Mouse (Mus musculus) lung, adult 2 months (tissue): ENCODE data around the gene Btbd16. TPM values are rescaled to one million over a fixed set of nuclear protein-coding genes. Genes with fewer than 3 reads are reported as not detected.

Experiments
- DNase-seq: peaks from one replicate; pipeline ENCODE4 v3.0.0; 2022
- H3K4me1 ChIP-seq: fragments of 200-500 bp; 2 replicates; pipeline ENCODE4 v1.6.1; 2011; ENCODE audit warnings: low read length; ENCODE audit not compliant: control insufficient read depth, insufficient read depth
- H3K4me3 ChIP-seq: fragments of 200-500 bp; replicated peaks from 2 replicates; pipeline ENCODE3; 2011; ENCODE audit warnings: low read depth, mild to moderate bottlenecking, control low read depth, low read length; ENCODE audit errors: extremely low read depth
- CTCF ChIP-seq: fragments of 200-500 bp; IDR thresholded peaks from 2 replicates; pipeline ENCODE4 v1.5.1; 2011; ENCODE audit warnings: mild to moderate bottlenecking, low read length, control low read depth; ENCODE audit not compliant: insufficient read depth
- POLR2A ChIP-seq: fragments of 200-500 bp; IDR thresholded peaks from 2 replicates; pipeline ENCODE4 v1.6.1; 2011; ENCODE audit warnings: low read depth, mild to moderate bottlenecking, control low read depth, low read length, borderline replicate concordance; ENCODE audit errors: extremely low read depth
- WGBS: fragments of 180-500 bp; shearing (Covaris S2); methylation state at CpG from one replicate; pipeline ENCODE4 v1.1.7; 2018; 5-methylcytosine and 5-hydroxymethylcytosine counted together
- polyA plus RNA-seq: library from polyadenylated mRNA; depleted of rRNA; stranded (reverse); fragments of >200 nt; gene quantifications from 2 replicates; pipeline ENCODE4 v1.2.3, GENCODE M21; 2012

Btbd16 gene
- polyA plus RNA-seq, 1 experiment: not detected

- H3K4me3 ChIP-seq: no peak overlapping the region
- 84% methylated on average over 9 of the region's 9 CpGs for WGBS
- H3K4me1 ChIP-seq: no peaks in the 10 kb centered on the region; the same call in 1 of the 2 replicates
- DNase-seq: no peak
- TF ChIP-seq POLR2A: no peak
- TF ChIP-seq CTCF: no peak
These were observed 30.4 kb upstream of the Btbd16 start for GRCm38 (mm10) chr7:130743239-130744025.

DNA sequence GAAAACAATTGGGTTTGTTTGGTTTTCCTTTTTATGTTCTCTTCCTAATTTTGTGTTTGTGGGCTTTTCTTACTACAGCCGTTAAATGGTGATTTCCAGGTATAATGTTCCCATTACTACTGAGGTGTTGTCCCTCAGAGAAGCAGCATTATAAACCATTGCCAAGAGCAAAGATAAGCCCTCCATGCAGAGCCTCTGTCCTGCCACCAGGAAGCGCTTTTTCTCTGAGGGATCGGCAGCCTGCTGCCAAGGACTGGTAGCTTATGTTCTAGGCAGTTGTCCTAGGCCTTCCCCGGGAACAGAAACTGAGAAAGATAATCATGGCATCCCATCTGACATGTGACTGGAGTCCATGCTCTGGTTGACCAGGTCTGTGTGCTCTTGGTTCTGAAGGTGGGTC lies 24.7 kb upstream of the Btbd16 start:
- 88% methylated on average over 4 of the region's 4 CpGs for WGBS
- Histone ChIP-seq H3K4me3 (no peak overlapping the region), H3K4me1 (no peaks in the 10 kb centered on the region; the same call in 1 of the 2 replicates)
- no peak for TF ChIP-seq CTCF
- no peak for TF ChIP-seq POLR2A
- no peak for DNase-seq

DNA sequence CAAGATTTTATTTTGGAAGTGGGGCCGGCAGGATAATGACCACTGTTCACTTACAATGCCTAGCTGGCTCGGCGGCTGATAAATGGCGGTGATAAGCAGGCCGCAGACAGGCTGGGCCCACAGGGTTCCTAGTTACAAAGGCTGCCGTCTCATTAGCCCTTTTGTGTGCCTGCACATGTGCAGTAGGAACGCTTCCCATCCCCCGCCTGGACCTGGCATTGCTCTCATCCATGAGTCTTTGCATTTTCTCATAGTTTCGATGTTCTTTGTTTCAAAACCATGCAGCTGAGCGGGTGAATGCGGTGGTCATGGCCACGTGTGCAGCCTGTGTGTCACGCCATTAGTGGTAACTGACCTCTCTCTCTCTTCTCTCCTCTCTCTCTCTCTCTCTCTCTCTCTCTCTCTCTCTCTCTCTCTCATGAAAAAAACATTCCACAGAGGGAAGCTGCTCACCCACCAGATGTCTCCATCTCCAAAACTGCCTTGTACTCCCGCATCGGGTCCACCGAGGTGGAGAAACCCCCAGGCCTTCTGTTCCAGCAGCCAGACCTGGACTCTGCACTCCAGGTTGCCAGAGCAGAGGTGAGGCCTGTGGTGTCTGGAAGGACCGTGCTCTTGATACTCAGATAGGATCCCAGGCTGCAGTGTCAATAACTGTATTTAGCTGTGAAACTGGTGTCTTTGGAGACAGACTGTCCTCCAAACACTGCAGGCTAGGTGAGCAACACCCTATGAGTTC lies 22.9 kb upstream of the Btbd16 start:
- H3K4me3 ChIP-seq: no peak overlapping the region
- TF ChIP-seq POLR2A (no peak), CTCF (no peak)
- no peak for DNase-seq
- WGBS: 81% methylated on average over 17 of the region's 17 CpGs
- H3K4me1 ChIP-seq: no peaks in the 10 kb centered on the region

DNA sequence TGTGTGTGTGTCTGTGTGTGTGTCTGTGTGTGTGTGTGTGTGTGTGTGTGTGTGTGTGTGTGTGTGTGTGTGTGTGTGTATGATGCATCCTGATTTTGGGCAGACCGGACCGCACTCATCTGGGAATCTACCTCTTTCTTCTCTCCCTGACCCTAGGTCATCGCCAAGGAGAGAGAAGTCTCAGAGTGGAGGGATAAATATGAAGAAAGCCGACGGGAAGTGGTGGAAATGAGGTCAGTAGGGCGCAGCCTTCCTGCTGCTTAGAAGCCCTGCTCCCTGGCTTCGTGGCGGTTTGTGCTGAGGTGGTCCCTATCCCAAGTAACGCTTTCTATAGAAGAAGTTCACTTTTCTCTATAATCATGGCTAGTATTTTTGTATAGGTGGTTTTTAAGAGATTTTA lies 22.2 kb upstream of the Btbd16 start:
- no peak for TF ChIP-seq CTCF
- TF ChIP-seq POLR2A: no peak
- no peak for DNase-seq
- Histone ChIP-seq H3K4me1 (no peaks in the 10 kb centered on the region), H3K4me3 (no peak overlapping the region)
- 46% methylated on average over 9 of the region's 9 CpGs for WGBS

- peak; percentile 16; the same call in 1 of the 2 replicates for TF ChIP-seq CTCF
- TF ChIP-seq POLR2A: no peak
- DNase-seq: no peak
- H3K4me1 ChIP-seq: peaks cover 3% of the 10 kb centered on the region; the same call in 1 of the 2 replicates
- H3K4me3 ChIP-seq: no peak overlapping the region
- 81% methylated on average over 2 of the region's 2 CpGs for WGBS
These were observed 19.1 kb upstream of the Btbd16 start for GRCm38 (mm10) chr7:130754790-130755189.

- Histone ChIP-seq H3K4me1 (peaks cover 3% of the 10 kb centered on the region; the same call in 1 of the 2 replicates), H3K4me3 (no peak overlapping the region)
- WGBS: 51% methylated on average over 7 of the region's 7 CpGs
- DNase-seq: no peak
- TF ChIP-seq POLR2A (no peak), CTCF (no peak)
These were observed 17.5 kb upstream of the Btbd16 start for GRCm38 (mm10) chr7:130756343-130756835.

GRCm38 (mm10) chr7:130757326-130757865 lies 16.5 kb upstream of the Btbd16 start:
- H3K4me3 ChIP-seq: no peak overlapping the region
- TF ChIP-seq POLR2A: no peak
- no peak for TF ChIP-seq CTCF
- peaks cover 3% of the 10 kb centered on the region; the same call in 1 of the 2 replicates for H3K4me1 ChIP-seq
- WGBS: 46% methylated on average over 11 of the region's 11 CpGs
- DNase-seq: no peak

GRCm38 (mm10) chr7:130762071-130762897 lies 11.6 kb upstream of the Btbd16 start:
- 35% methylated on average over 17 of the region's 17 CpGs for WGBS
- TF ChIP-seq POLR2A (no peak), CTCF (peak; percentile 83)
- DNase-seq: peak; percentile 49
- H3K4me3 ChIP-seq: no peak overlapping the region
- peaks cover 1% of the 10 kb centered on the region; the same call in 1 of the 2 replicates for H3K4me1 ChIP-seq

DNA sequence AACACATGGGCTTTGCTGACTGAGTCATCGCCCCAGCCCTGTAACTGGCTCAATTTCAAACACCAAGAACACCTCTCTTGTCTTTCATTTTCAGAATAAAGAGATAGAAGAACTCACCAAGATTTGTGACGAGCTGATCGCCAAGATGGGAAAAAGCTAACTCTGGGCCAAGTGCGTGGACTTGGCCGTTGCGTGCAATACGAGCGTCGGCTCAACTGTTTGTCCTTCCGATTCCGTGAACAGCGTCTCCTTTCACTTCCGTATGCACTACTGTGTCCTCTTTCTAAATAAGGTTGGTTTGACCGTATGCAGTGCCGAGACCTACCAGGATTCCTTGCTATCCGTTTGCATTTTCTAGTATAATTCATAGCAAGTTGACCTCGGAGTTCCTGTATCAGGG lies 9.7 kb upstream of the Btbd16 start:
- H3K4me3 ChIP-seq: no peak overlapping the region
- no peak for DNase-seq
- H3K4me1 ChIP-seq: no peaks in the 10 kb centered on the region
- 94% methylated on average over 17 of the region's 17 CpGs for WGBS
- TF ChIP-seq POLR2A (no peak), CTCF (no peak)
